Mouse (Mus musculus): Measurements from ENCODE around the gene Abcb5.

Abcb5 gene

DNA sequence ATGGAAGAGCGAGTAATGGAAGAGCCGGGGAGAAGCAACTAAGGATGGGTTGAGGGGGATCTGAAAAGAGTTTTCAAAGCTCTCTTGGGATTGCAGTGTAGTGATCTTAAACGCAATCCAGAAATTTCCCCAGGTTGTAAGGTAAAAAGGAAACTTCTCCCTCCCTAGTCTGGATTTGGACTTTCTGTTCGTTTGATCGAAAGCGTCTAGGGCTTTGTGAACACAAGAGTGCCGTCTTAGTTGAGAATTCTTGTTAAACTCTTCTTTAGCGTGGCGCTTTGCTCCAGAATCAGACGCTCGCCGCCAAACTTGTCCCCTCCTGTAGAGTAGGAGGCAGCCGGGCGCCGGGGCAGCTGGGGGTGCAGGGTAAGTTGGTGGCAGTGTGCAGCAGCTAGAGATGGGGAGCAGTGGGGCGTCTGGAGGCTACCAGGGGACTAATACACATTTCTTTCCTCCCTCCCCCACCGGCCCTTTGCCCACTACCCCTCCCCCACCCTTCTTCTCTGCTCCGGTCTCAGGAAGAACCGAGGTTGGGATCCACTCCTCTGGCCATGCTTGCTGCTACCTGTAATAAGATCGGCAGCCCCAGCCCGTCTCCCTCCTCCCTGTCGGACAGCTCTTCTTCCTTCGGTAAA, 118.2 kb downstream of the Abcb5 start:
- CTCF ChIA-PET, result no interaction called here

DNA sequence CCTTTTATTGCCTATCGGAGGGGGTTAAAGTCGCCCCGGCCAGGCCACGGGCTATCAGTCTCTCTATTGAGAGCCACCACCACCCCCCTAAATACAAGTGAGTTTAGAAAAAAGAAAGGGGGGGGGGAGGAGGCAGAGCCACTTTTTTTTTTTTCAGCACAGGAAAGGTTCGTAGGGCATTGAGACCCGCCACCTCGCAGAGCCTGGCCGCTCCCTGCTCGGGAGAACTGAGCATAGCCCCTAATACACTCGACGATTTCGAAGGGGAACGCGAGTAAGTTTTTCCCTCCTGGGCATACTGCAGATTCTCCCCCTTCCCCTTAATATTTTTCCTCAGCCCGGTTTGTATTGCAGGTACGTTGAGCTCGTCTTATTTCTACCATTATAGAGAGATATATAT, 118.8 kb downstream of the Abcb5 start:
- CTCF ChIA-PET, result no interaction called here

DNA sequence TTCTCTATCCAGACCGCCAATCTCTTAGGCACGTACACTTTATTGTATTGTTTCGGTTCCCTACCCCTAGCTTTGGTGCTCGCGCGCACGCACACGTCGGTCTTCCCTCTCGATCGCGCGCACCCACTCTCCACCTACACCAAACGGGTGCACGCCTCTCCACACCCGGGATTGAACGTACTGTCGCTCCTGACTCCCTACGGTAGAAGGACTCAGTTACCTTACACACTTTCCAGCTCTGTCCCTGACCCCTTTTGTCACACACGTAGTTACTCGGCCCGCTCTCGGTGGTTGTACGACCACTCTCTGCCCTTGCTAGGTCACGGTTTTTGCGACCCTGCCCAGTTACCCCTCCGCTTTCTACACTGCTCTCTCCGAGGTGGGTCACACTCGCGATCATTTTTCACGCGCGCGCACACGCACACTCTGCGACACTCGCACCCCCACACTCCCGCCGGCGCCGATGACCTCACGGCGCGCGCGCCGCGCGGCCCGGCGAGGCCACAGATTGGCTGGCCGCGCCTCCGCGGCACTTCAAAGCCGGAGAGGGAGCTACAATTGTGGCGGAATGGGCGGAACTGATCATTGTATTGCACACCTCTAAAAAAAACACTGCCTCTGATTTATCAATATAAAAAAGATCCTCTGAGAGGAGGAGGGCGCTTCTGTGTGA, 119.4 kb downstream of the Abcb5 start:
- CTCF ChIA-PET, result no interaction called here

DNA sequence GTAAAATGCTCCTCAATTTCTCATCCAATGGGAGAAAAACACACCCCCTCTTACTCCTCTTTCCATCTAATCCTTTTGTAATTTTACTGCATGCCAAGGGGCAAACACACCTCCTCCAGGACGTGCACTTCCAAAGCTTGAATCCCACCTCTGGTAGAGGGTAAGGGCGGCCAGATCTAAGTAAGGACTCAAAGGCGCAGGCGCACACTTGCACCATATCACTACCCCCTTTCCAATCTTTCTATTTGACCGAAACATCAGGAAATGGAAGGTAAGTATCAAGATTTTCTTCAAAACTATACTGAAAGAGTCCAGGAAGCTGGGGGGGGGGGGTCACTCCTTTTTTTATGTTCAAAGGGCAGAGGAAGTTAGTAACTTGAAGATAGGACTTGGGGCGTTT, 120.0 kb downstream of the Abcb5 start, which contains the start of gene Sp8:
Sp8 (plus strand) TSS at position 109 of the 400 bp plus-strand sequence.
- CTCF ChIA-PET, result no interaction called here

DNA sequence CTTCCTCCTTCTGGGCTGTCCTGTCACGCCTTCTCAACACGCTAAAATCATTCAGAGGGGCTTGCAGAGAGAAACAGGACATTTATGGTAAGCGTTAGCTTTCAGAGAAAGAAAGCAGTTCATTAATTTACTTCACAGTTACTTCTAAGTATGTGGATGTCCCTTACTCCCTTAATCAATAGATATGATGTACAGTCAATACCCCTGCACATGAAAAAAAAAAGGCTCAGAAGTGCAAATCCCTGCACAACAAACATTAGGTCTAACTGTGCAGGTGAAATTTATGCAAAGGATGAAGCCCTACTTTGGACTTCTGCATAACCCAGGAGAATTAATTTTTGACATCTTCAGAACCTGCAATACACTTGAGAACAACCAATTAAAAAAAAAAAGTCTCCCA, 120.9 kb downstream of the Abcb5 start:
- CTCF ChIA-PET, result no interaction called here

DNA sequence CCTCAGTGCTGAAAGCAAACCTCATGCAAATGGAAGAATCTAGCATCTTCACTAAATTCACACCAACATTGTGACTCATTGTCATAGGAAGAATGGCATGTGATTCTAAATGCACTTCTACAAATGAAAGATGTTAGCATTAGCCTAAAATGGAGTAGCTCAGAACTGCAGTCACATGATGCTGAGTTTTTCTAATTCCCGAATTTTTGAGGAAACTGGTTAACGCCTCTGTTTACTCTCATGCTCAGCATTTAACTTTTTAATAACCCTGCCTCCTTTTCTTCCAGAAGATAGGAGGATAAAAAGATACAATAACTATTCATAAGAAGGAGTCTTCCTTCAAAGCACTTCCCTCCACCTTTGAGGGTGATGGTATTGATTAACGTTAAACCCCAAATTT, 121.4 kb downstream of the Abcb5 start:
- CTCF ChIA-PET, result no interaction called here

DNA sequence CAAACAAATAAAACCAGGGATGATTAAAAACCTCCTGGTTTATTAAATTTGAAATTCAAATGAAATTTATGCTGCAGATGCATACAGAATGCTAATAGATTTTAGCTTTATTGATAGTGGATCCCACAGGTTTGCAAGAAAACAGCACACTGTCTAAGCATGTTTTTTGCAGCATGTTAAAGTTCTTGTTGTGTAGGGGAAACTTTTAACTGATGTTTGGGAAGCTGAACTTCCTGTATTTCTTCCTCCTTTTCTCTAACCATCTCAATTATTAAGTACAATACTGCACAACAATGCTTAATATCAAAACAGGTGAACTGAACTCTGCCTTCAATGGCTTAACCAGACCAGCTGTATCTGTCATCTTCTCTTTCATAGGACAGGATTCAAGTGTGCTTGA, 122.1 kb downstream of the Abcb5 start:
- CTCF ChIA-PET, result no interaction called here

DNA sequence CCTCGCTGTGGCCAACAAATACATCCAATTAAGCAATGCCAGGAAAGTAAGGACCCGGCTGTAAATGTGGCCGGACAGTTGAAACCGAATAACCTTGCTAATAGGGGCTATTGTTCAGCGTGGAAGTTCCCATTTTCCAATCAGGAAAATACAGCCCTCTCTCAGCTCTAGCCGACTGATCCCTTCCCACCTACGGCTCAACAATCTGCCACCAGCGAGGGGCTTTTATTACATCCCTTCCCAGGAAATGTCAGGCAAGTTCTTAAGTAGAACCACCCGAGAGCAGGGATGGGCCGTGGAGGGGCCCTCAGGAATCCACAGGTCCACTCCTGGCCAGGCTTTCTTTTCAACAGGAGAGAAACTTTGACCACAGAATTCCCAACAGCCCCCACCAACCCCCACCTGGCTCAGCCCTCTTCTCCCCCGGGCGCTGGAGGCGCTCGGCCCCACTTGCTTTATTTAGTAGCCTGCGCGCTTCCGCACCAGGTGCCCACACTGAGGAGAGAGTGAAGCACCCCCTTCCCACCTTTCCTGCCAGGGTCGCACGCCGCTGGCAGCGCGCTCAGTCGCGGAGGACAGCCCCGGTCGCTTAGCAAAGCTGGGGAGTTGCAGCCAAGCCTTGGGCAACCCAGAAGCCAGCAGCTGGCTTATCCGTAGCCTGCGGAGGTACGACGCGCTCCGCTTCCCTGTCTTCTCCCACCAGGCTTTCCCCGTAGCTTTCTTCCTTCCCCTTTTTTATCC, 123.4 kb downstream of the Abcb5 start:
- CTCF ChIA-PET, result no interaction called here

DNA sequence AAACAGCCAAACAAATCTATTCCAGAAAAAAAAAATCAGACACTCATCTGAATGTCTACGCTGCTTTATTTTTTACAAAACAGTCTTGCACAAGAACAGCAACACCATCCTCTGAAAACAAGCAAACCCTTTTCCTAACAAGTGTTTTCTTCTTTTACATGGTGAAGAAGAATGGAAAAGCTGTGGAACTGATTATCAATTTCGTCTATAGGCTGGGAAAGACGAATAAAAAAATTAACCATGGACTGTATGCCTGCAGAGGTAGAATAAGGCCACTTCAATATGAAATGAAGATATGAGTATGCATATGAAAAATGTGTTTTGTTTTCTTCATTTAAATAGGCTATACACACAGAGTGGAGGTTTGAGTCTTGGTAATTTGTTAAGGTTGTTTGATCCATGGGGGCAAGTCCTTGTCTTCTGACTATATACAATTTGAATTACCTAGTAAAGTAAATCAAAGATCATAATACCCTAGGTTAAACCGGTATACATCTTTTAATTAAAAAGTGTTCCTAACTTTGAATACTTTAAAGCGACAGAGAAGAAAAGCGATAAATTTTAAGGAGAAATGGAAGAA, 124.2 kb downstream of the Abcb5 start:
- CTCF ChIA-PET, result no interaction called here

DNA sequence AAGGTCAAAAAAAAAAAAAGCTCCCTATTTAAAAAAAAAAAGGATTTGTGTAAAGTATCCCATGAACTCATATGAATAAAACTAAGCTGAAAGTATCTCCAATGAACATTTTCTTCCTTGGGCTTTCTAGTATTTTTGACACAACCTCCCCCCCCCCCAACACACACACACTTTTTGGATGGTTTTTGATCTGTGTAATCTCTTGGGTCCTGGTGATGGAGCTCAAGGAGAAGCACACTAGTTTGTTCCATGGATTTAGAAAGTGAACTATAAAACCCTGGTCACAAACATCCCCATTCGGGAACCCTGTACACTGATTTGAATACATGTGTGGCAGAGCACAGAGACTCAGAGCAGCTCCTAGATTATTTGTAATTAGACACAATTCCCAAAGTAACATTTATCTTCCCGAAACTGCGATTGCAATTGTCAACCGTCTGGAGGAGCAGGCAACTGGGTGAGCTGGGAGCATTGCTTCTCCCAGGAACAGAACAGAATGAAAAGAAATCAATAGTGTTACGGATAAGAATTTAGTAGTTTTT, 124.8 kb downstream of the Abcb5 start:
- CTCF ChIA-PET, result interaction anchor here (0.6 kb wide), 2 partner anchors 152 to 154 kb away, joined by 3 read pairs; no protein-coding TSS in a partner anchor

DNA sequence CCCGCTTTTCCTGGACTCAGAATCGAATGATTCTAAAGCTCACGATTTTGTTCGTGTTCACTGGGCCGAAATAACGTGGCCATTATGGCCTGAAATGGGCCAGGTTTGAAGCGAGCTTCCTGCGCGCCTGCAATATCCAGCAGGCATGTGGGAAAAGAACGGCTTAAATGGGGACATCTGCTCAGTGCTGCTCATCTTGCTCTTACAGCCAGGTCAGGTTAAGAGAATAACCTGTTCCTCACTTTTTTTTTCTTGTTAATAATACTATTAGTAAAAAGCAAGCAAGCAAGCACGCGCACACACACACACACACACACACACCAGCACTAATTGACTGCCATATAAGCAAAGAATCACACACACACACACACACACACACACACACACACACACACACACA, 125.4 kb downstream of the Abcb5 start:
- CTCF ChIA-PET, result interaction anchor here (0.6 kb wide), 1 partner anchor 155 kb away, joined by 3 read pairs; no protein-coding TSS in a partner anchor

DNA sequence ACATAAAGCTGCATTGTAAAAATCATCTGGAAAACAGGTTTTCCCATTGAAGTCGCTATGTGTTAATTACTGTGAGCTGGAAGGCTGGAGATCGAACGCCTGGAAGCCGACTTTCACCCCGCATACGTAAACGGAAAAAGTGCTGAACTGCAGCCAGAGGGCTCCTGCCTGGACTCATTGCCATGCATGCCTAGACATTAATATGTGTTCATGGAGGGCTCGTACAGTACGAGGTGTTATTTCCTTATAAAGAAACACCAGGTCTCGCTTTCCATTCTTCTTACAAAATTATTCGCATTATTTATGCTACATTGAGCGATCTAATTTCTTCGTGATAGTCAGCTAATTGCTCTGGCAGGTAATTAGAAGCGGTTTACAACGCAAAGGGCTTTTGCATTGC, 125.9 kb downstream of the Abcb5 start:
- CTCF ChIA-PET, result no interaction called here

DNA sequence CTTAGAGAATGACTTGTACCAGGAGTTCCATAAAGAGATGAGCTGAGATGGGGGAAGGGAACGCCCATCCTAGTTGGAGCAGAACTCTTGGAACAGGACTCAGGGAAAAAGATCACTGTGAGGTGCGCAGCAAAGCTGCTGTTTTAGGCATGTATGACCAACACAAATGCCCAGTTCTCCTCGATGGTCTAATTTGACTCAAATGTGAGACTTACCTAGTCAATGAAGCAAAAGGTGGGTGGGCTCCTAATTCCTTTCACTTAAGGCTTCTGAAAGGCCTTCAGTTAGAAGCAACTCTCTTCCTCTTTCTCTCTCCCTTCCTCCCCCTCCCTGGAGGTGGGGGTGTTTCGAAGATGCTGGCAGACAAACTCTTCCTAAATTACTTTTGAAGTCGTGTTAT, 126.8 kb downstream of the Abcb5 start:
- CTCF ChIA-PET, result no interaction called here

DNA sequence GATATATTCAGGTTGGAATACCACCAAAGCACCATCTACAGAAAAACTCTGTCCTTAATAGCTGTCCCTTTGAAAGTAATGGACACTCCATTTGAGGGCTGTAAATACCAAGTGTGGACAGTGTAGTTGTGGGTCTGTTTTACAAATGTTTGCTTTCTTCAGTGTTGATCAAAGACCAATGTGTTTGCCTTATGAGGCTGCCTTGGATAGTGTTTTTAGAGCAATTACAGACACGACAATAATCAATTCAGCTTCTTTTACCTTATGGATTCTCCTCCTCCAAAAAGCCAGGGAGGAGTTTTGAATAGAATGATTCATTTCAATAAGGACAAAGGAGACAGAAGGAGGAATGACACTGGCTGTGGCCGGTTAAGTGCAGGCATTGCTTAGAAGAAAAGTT, 128.0 kb downstream of the Abcb5 start:
- CTCF ChIA-PET, result no interaction called here

DNA sequence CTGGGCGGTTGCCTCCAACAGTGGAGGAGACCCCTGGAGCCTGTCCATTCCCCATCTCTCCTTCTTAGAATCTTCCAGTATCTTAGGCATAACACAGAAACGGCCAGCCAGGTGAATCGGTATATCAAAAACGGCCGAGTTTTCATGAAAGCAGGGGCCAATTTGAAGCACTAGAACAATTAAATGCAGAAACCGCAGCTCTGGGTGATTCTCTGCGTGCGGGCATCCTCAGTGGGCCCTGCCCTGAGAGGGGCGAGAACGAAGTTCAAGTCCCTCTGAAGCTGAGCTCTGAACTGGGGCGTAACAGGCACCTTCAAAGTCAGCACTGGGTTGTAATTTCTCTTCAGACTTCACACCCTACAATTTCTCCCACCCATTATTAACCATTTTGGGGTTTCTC, 128.9 kb downstream of the Abcb5 start:
- CTCF ChIA-PET, result no interaction called here

DNA sequence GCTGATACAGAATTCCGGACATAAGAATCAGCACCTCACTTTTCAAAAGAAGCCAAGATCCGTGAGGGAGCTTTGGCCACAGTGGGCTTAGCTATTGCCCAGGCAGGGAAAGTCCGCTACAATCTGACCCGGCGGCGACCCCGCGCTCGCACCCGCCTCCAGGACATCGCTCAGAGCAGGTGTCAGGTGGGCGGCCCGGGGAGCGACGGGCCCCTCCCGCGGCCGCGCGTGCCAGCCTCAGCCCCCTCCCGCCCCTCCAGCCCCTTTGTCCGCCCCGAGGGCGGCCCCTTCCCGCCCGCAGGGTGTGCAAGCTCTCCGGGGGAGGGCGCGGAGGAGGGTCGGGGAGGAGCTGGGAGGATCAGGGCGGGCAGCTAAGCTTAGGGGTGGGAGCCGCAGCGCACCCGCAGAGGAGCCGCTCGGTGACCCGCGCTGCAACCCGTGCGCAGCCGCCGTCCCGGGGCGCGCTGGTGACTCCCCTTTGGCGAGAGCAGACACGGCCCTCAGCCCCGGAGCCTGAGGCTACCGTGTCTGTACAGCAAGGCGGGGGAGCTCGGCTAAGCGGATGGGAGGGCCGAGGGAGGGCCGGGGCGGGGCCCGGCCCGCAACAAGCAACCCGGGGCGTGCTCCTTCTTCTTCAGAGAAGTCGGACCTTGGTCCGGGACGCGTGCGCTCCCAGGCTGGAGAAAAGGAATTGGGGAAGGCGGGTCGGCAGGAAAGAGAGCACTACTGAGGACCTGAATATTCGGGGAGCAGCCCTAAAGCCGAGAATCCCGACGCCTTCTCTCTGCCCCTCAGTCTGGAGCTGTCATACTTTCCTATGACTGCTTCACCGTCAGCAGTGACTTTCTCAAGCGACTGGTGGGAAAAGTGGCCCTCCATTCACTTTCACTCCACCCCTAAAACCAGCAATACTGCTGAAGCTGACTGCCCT, 129.5 kb downstream of the Abcb5 start:
- CTCF ChIA-PET, result interaction anchor here (0.6 kb wide), 1 partner anchor 537 kb away, joined by 3 read pairs; no protein-coding TSS in a partner anchor

DNA sequence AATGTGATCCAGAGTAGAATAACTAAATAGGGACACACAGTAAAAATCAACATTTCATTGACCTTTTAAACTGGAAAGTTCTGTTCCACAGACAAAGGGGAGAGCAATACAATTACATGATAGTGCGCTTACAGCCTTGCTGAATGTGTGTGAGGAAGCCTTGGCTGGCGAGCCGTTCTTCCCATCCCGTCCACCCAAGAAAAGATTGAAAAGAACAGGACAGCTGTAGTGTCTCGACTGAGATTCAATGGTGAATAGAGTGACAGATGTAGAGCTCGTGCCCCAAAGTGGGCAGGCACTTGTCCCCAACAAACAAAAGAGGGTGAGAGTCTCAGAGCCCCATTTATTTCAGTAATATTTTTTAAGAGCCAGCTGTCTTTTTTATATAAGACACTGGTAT, 136.3 kb downstream of the Abcb5 start:
- CTCF ChIA-PET, result no interaction called here
